Mouse (Mus musculus) adrenal gland, postnatal 4 days (tissue): ENCODE measurements around the gene Jpt2. TPM values are rescaled to one million over a fixed set of nuclear protein-coding genes. Genes with fewer than 3 reads are reported as not detected.

ENCODE experiments used
- total RNA-seq, 2 experiments: library from RNA; stranded (reverse); gene quantifications; 2 replicates each; pipeline ENCODE4 v1.2.3; 2021

The Jpt2 gene
- total RNA-seq, 2 experiments from 2014 or later: 58.7 to 65.9 TPM

Other genes with a start within 250 kb of the Jpt2 start
- not detected for gene Rnf151, start 242.6 kb downstream of the Jpt2 start, total RNA-seq
- gene Rps2, start 242.6 kb downstream of the Jpt2 start, total RNA-seq: 100 to 1,000 TPM; 867 to 881 TPM
- 100 to 1,000 TPM; 210 to 213 TPM for gene Ndufb10, start 236.2 kb downstream of the Jpt2 start, total RNA-seq
- gene Rpl3l, start 232.9 kb downstream of the Jpt2 start, total RNA-seq: 1 to 10 TPM; 5.9 to 6.9 TPM
- gene Msrb1, start 224.0 kb downstream of the Jpt2 start, total RNA-seq: 10 to 100 TPM; 62.0 to 74.6 TPM
- gene Hs3st6, start 207.7 kb downstream of the Jpt2 start, total RNA-seq: 1 to 10 TPM; 3.2 to 4.2 TPM
- 1 to 10 TPM in 1 of 2 experiments, under 1 TPM in 1; 0.64 to 1.3 TPM for gene Meiob, start 156.4 kb downstream of the Jpt2 start, total RNA-seq
- gene Hagh, start 120.5 kb downstream of the Jpt2 start, total RNA-seq: 10 to 100 TPM; 67.0 to 77.5 TPM
- 10 to 100 TPM; 28.9 to 30.5 TPM for gene Fahd1, start 110.3 kb downstream of the Jpt2 start, total RNA-seq
- 1 to 10 TPM; 2.0 to 7.4 TPM for gene Igfals, start 94.7 kb downstream of the Jpt2 start, total RNA-seq
- gene Nubp2, start 74.3 kb downstream of the Jpt2 start, total RNA-seq: 10 to 100 TPM; 51.9 to 55.3 TPM
- gene Spsb3, start 74.0 kb downstream of the Jpt2 start, total RNA-seq: 10 to 100 TPM; 35.5 to 37.8 TPM
- 10 to 100 TPM; 63.5 to 66.9 TPM for gene Eme2, start 65.6 kb downstream of the Jpt2 start, total RNA-seq
- 100 to 1,000 TPM; 135 to 137 TPM for gene Mrps34, start 65.6 kb downstream of the Jpt2 start, total RNA-seq
- gene Nme3, start 64.2 kb downstream of the Jpt2 start, total RNA-seq: 10 to 100 TPM; 73.7 to 76.7 TPM
- gene Mapk8ip3, start 23.7 kb downstream of the Jpt2 start, total RNA-seq: 100 to 1,000 TPM; 150 to 153 TPM
- 10 to 100 TPM; 26.3 to 31.8 TPM for gene Cramp1l, start 55.1 kb upstream of the Jpt2 start, total RNA-seq
- gene Ift140, start 55.4 kb upstream of the Jpt2 start, total RNA-seq: 10 to 100 TPM; 25.7 to 34.2 TPM
- 10 to 100 TPM; 25.5 to 26.4 TPM for gene Tmem204, start 122.9 kb upstream of the Jpt2 start, total RNA-seq
- gene Telo2, start 155.3 kb upstream of the Jpt2 start, total RNA-seq: 10 to 100 TPM; 30.3 to 35.1 TPM
- under 1 TPM; 0.36 to 0.76 TPM for gene Ptx4, start 160.1 kb upstream of the Jpt2 start, total RNA-seq
- 10 to 100 TPM; 34.6 to 38.6 TPM for gene Clcn7, start 172.7 kb upstream of the Jpt2 start, total RNA-seq
- gene Ccdc154, start 201.8 kb upstream of the Jpt2 start, total RNA-seq: under 1 TPM; 0.20 to 0.25 TPM
- under 1 TPM; 0.45 to 0.48 TPM for gene Gm38655, start 214.8 kb upstream of the Jpt2 start, total RNA-seq
- gene BC003965, start 223.9 kb upstream of the Jpt2 start, total RNA-seq: 10 to 100 TPM; 17.7 to 18.3 TPM
- gene Unkl, start 227.7 kb upstream of the Jpt2 start, total RNA-seq: 10 to 100 TPM; 20.8 to 21.6 TPM